Mouse (Mus musculus): Measurements from ENCODE around the gene Sstr4. TPM values are rescaled to one million over a fixed set of nuclear protein-coding genes. Genes with fewer than 3 reads are reported as not detected.

Sstr4 gene
- polyA plus RNA-seq, 1 experiment from 2014 or later = not detected

- no peak overlapping the region for H3K27ac ChIP-seq (ENCODE audit: low read length)
- no peaks in the 10 kb centered on the region for H3K36me3 ChIP-seq (ENCODE audit: control insufficient read depth, insufficient read depth)
- no peak overlapping the region for H3K9ac ChIP-seq (ENCODE audit: low read depth, low read length)
- 65% methylated on average over 2 of the region's 2 CpGs for WGBS (ENCODE audit: insufficient replicate concordance)
- no peak overlapping the region for H3K4me3 ChIP-seq (ENCODE audit: low read depth, low read length)
- H3K27me3 ChIP-seq (ENCODE audit: control insufficient read depth, insufficient read depth, low read depth, low read length) = no peaks in the 10 kb centered on the region
- no peaks in the 10 kb centered on the region for H3K9me3 ChIP-seq (replicated peaks; ENCODE audit: control insufficient read depth, low read length)
- no peak for ATAC-seq (ENCODE audit: low read depth)
- no peaks in the 10 kb centered on the region for H3K4me1 ChIP-seq (ENCODE audit: control insufficient read depth, low read depth, low read length)
- no peak overlapping the region for H3K4me2 ChIP-seq (ENCODE audit: low read depth, low read length)
Observed at GRCm38 (mm10) chr2:148419776-148420175, 24.6 kb downstream of the Sstr4 start.

- Histone ChIP-seq H3K27me3 (ENCODE audit: control insufficient read depth, insufficient read depth, low read depth, low read length) (no peaks in the 10 kb centered on the region), H3K4me3 (ENCODE audit: low read depth, low read length) (no peak overlapping the region), H3K9me3 (replicated peaks; ENCODE audit: control insufficient read depth, low read length) (no peaks in the 10 kb centered on the region), H3K4me1 (ENCODE audit: control insufficient read depth, low read depth, low read length) (no peaks in the 10 kb centered on the region), H3K36me3 (ENCODE audit: control insufficient read depth, insufficient read depth) (no peaks in the 10 kb centered on the region), H3K27ac (ENCODE audit: low read length) (no peak overlapping the region), H3K9ac (ENCODE audit: low read depth, low read length) (no peak overlapping the region), H3K4me2 (ENCODE audit: low read depth, low read length) (no peak overlapping the region)
- 15% methylated on average over 1 of the region's 1 CpGs for WGBS (ENCODE audit: insufficient replicate concordance)
- no peak for ATAC-seq (ENCODE audit: low read depth)
Observed at GRCm38 (mm10) chr2:148421112-148421511, 26.0 kb downstream of the Sstr4 start.

GRCm38 (mm10) chr2:148421706-148422105 lies 26.6 kb downstream of the Sstr4 start:
- H3K27ac ChIP-seq (ENCODE audit: low read length) = no peak overlapping the region
- 47% methylated on average over 1 of the region's 1 CpGs for WGBS (ENCODE audit: insufficient replicate concordance)
- no peaks in the 10 kb centered on the region for H3K4me1 ChIP-seq (ENCODE audit: control insufficient read depth, low read depth, low read length)
- no peaks in the 10 kb centered on the region for H3K27me3 ChIP-seq (ENCODE audit: control insufficient read depth, insufficient read depth, low read depth, low read length)
- H3K36me3 ChIP-seq (ENCODE audit: control insufficient read depth, insufficient read depth) = no peaks in the 10 kb centered on the region
- no peak overlapping the region for H3K9ac ChIP-seq (ENCODE audit: low read depth, low read length)
- H3K4me2 ChIP-seq (ENCODE audit: low read depth, low read length) = no peak overlapping the region
- no peak for ATAC-seq (ENCODE audit: low read depth)
- H3K4me3 ChIP-seq (ENCODE audit: low read depth, low read length) = no peak overlapping the region
- no peaks in the 10 kb centered on the region for H3K9me3 ChIP-seq (replicated peaks; ENCODE audit: control insufficient read depth, low read length)

- H3K4me1 ChIP-seq (ENCODE audit: control insufficient read depth, low read depth, low read length) = no peaks in the 10 kb centered on the region
- H3K4me3 ChIP-seq (ENCODE audit: low read depth, low read length) = no peak overlapping the region
- no peak overlapping the region for H3K27ac ChIP-seq (ENCODE audit: low read length)
- no peaks in the 10 kb centered on the region for H3K9me3 ChIP-seq (replicated peaks; ENCODE audit: control insufficient read depth, low read length)
- no peaks in the 10 kb centered on the region for H3K36me3 ChIP-seq (ENCODE audit: control insufficient read depth, insufficient read depth)
- ATAC-seq (ENCODE audit: low read depth) = no peak
- H3K4me2 ChIP-seq (ENCODE audit: low read depth, low read length) = no peak overlapping the region
- no peak overlapping the region for H3K9ac ChIP-seq (ENCODE audit: low read depth, low read length)
- WGBS (ENCODE audit: insufficient replicate concordance) = 42% methylated on average over 5 of the region's 5 CpGs
- H3K27me3 ChIP-seq (ENCODE audit: control insufficient read depth, insufficient read depth, low read depth, low read length) = no peaks in the 10 kb centered on the region
Observed at GRCm38 (mm10) chr2:148425709-148426382, 30.7 kb downstream of the Sstr4 start.

GRCm38 (mm10) chr2:148427553-148427952 lies 32.4 kb downstream of the Sstr4 start:
- Histone ChIP-seq H3K9ac (ENCODE audit: low read depth, low read length) (no peak overlapping the region), H3K9me3 (replicated peaks; ENCODE audit: control insufficient read depth, low read length) (no peaks in the 10 kb centered on the region), H3K4me3 (ENCODE audit: low read depth, low read length) (no peak overlapping the region), H3K36me3 (ENCODE audit: control insufficient read depth, insufficient read depth) (no peaks in the 10 kb centered on the region), H3K27ac (ENCODE audit: low read length) (no peak overlapping the region), H3K4me1 (ENCODE audit: control insufficient read depth, low read depth, low read length) (no peaks in the 10 kb centered on the region), H3K27me3 (ENCODE audit: control insufficient read depth, insufficient read depth, low read depth, low read length) (no peaks in the 10 kb centered on the region), H3K4me2 (ENCODE audit: low read depth, low read length) (no peak overlapping the region)
- no peak for ATAC-seq (ENCODE audit: low read depth)
- WGBS (ENCODE audit: insufficient replicate concordance) = 57% methylated on average over 3 of the region's 3 CpGs

- Histone ChIP-seq H3K9ac (ENCODE audit: low read depth, low read length) (no peak overlapping the region), H3K9me3 (replicated peaks; ENCODE audit: control insufficient read depth, low read length) (no peaks in the 10 kb centered on the region), H3K4me1 (ENCODE audit: control insufficient read depth, low read depth, low read length) (no peaks in the 10 kb centered on the region), H3K4me3 (ENCODE audit: low read depth, low read length) (no peak overlapping the region), H3K27ac (ENCODE audit: low read length) (no peak overlapping the region), H3K27me3 (ENCODE audit: control insufficient read depth, insufficient read depth, low read depth, low read length) (no peaks in the 10 kb centered on the region), H3K36me3 (ENCODE audit: control insufficient read depth, insufficient read depth) (no peaks in the 10 kb centered on the region), H3K4me2 (ENCODE audit: low read depth, low read length) (no peak overlapping the region)
- WGBS (ENCODE audit: insufficient replicate concordance) = 39% methylated on average over 3 of the region's 3 CpGs
- no peak for ATAC-seq (ENCODE audit: low read depth)
Observed at GRCm38 (mm10) chr2:148428523-148428922, 33.4 kb downstream of the Sstr4 start.

GRCm38 (mm10) chr2:148429001-148429505 lies 33.9 kb downstream of the Sstr4 start:
- H3K4me2 ChIP-seq (ENCODE audit: low read depth, low read length) = no peak overlapping the region
- no peaks in the 10 kb centered on the region for H3K9me3 ChIP-seq (replicated peaks; ENCODE audit: control insufficient read depth, low read length)
- H3K27me3 ChIP-seq (ENCODE audit: control insufficient read depth, insufficient read depth, low read depth, low read length) = no peaks in the 10 kb centered on the region
- H3K4me3 ChIP-seq (ENCODE audit: low read depth, low read length) = no peak overlapping the region
- H3K4me1 ChIP-seq (ENCODE audit: control insufficient read depth, low read depth, low read length) = no peaks in the 10 kb centered on the region
- no peak for ATAC-seq (ENCODE audit: low read depth)
- H3K9ac ChIP-seq (ENCODE audit: low read depth, low read length) = no peak overlapping the region
- no peak overlapping the region for H3K27ac ChIP-seq (ENCODE audit: low read length)
- H3K36me3 ChIP-seq (ENCODE audit: control insufficient read depth, insufficient read depth) = no peaks in the 10 kb centered on the region

GRCm38 (mm10) chr2:148430941-148431340 lies 35.8 kb downstream of the Sstr4 start:
- no peaks in the 10 kb centered on the region for H3K4me1 ChIP-seq (ENCODE audit: control insufficient read depth, low read depth, low read length)
- no peak overlapping the region for H3K4me3 ChIP-seq (ENCODE audit: low read depth, low read length)
- no peak overlapping the region for H3K4me2 ChIP-seq (ENCODE audit: low read depth, low read length)
- H3K9me3 ChIP-seq (replicated peaks; ENCODE audit: control insufficient read depth, low read length) = no peaks in the 10 kb centered on the region
- H3K27me3 ChIP-seq (ENCODE audit: control insufficient read depth, insufficient read depth, low read depth, low read length) = no peaks in the 10 kb centered on the region
- 56% methylated on average over 4 of the region's 4 CpGs for WGBS (ENCODE audit: insufficient replicate concordance)
- H3K27ac ChIP-seq (ENCODE audit: low read length) = no peak overlapping the region
- no peak overlapping the region for H3K9ac ChIP-seq (ENCODE audit: low read depth, low read length)
- ATAC-seq (ENCODE audit: low read depth) = no peak
- H3K36me3 ChIP-seq (ENCODE audit: control insufficient read depth, insufficient read depth) = no peaks in the 10 kb centered on the region

GRCm38 (mm10) chr2:148432346-148432745 lies 37.2 kb downstream of the Sstr4 start:
- H3K36me3 ChIP-seq (ENCODE audit: control insufficient read depth, insufficient read depth) = no peaks in the 10 kb centered on the region
- no peak overlapping the region for H3K4me2 ChIP-seq (ENCODE audit: low read depth, low read length)
- H3K4me3 ChIP-seq (ENCODE audit: low read depth, low read length) = no peak overlapping the region
- no peaks in the 10 kb centered on the region for H3K9me3 ChIP-seq (replicated peaks; ENCODE audit: control insufficient read depth, low read length)
- no peak overlapping the region for H3K27ac ChIP-seq (ENCODE audit: low read length)
- no peak for ATAC-seq (ENCODE audit: low read depth)
- H3K9ac ChIP-seq (ENCODE audit: low read depth, low read length) = no peak overlapping the region
- H3K27me3 ChIP-seq (ENCODE audit: control insufficient read depth, insufficient read depth, low read depth, low read length) = no peaks in the 10 kb centered on the region
- no peaks in the 10 kb centered on the region for H3K4me1 ChIP-seq (ENCODE audit: control insufficient read depth, low read depth, low read length)
- WGBS (ENCODE audit: insufficient replicate concordance) = 23% methylated on average over 2 of the region's 2 CpGs
